Mouse (Mus musculus) frontal cortex, postnatal 14 days (tissue): ENCODE results near the gene Eif4h.

Experiments used
- DNase-seq, 2 experiments: peaks; one replicate each; pipeline ENCODE4 v3.0.0; 2022; ENCODE audit warnings: low spot score in 2 of 2

Eif4h gene

GRCm38 (mm10) chr5:134639269-134639682, at the start of gene Eif4h:
Eif4h (minus strand) TSS chr5:134639490.
- DNase-seq: peak; percentile 90 to 96

GRCm38 (mm10) chr5:134688718-134689284, 49.5 kb upstream of the Eif4h start:
- peak; percentile 98 to 99 for DNase-seq

- DNase-seq: peak in 1 of 2 experiments; percentile 31
Measured at GRCm38 (mm10) chr5:134688086-134688717, 48.9 kb upstream of the Eif4h start, which contains the start of gene Limk1. Limk1 (minus strand) TSS chr5:134688598.

- DNase-seq: no peak
Measured at GRCm38 (mm10) chr5:134687187-134687586, 47.9 kb upstream of the Eif4h start.

- DNase-seq: no peak
Measured at GRCm38 (mm10) chr5:134686541-134686940, 47.3 kb upstream of the Eif4h start.

- DNase-seq: no peak
Measured at GRCm38 (mm10) chr5:134684398-134684797, 45.1 kb upstream of the Eif4h start.

GRCm38 (mm10) chr5:134683813-134684212, 44.5 kb upstream of the Eif4h start:
- DNase-seq: no peak

GRCm38 (mm10) chr5:134680238-134680637, 40.9 kb upstream of the Eif4h start:
- DNase-seq: no peak

- DNase-seq: no peak
Measured at GRCm38 (mm10) chr5:134678827-134679546, 39.7 kb upstream of the Eif4h start.

GRCm38 (mm10) chr5:134678031-134678430, 38.7 kb upstream of the Eif4h start:
- no peak for DNase-seq

- no peak for DNase-seq
Measured at GRCm38 (mm10) chr5:134677491-134677890, 38.2 kb upstream of the Eif4h start.

GRCm38 (mm10) chr5:134675956-134676759, 36.9 kb upstream of the Eif4h start:
- DNase-seq: peak in 1 of 2 experiments; percentile 25

GRCm38 (mm10) chr5:134674977-134675376, 35.7 kb upstream of the Eif4h start:
- DNase-seq: no peak

GRCm38 (mm10) chr5:134672611-134673010, 33.3 kb upstream of the Eif4h start:
- no peak for DNase-seq

GRCm38 (mm10) chr5:134672198-134672516, 32.9 kb upstream of the Eif4h start:
- no peak for DNase-seq

- no peak for DNase-seq
Measured at GRCm38 (mm10) chr5:134671335-134672197, 32.3 kb upstream of the Eif4h start.

- DNase-seq: no peak
Measured at GRCm38 (mm10) chr5:134669001-134669708, 29.9 kb upstream of the Eif4h start.

GRCm38 (mm10) chr5:134668495-134668894, 29.2 kb upstream of the Eif4h start:
- no peak for DNase-seq

- DNase-seq: no peak
Measured at GRCm38 (mm10) chr5:134656708-134657107, 17.4 kb upstream of the Eif4h start.

GRCm38 (mm10) chr5:134652015-134652414, 12.7 kb upstream of the Eif4h start:
- no peak for DNase-seq

GRCm38 (mm10) chr5:134650926-134651325, 11.6 kb upstream of the Eif4h start:
- DNase-seq: peak in 1 of 2 experiments; percentile 29
